Mouse (Mus musculus): Measurements from ENCODE around the gene Prkg1. TPM values are rescaled to one million over a fixed set of nuclear protein-coding genes. Genes with fewer than 3 reads are reported as not detected.
"Not testable (repeated sequence)": the region's sequence is repeated elsewhere in the genome, so short reads cannot be mapped to it uniquely, and the experiment has no call there.

Gene Prkg1
- total and polyA plus RNA-seq, 3 experiments: 1.0 to 29.0 (median 22.9) TPM

DNA sequence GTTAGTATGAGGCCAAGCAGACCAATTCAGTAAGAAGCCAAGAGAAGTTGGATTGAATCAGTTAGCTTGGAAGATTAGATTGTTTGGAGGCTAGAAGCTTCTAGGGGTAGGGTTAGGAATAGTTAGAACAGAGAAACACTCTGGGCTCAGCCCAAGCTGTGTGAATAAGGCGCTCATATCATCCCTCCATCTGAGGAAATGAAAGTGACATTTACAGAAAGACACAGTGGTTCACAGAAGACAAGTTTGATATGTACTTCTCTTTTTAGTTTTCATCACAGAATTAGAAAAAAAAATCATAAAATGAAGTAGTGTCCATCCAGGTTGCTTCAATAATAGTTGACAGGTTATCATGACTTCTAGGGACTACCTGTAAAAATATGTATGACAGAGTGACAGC lies 541.4 kb downstream of the Prkg1 start:
- DNase-seq (ENCODE audit: low spot score): no peak
- Histone ChIP-seq H3K9me3 (replicated peaks) (no peaks in the 10 kb centered on the region), H3K4me1 (ENCODE audit: insufficient read depth, low read depth, low read length) (no peaks in the 10 kb centered on the region), H3K4me3 (ENCODE audit: low read depth, low read length) (no peak overlapping the region), H3K27me3 (ENCODE audit: insufficient read depth, low read length) (peaks cover 6% of the 10 kb centered on the region; the same call in 1 of the 2 replicates), H3K36me3 (replicated peaks) (no peaks in the 10 kb centered on the region)
- ATAC-seq (ENCODE audit: extremely low read depth, insufficient number of reproducible peaks, low FRiP score, poor library complexity, severe bottlenecking): no peak
- TF ChIP-seq GATA1 (IDR thresholded peaks at IDR 0.05; ENCODE audit: borderline replicate concordance, low read length) (no peak), GATA2 (IDR thresholded peaks at IDR 0.05; ENCODE audit: borderline replicate concordance, low read depth, low read length) (no peak), POLR2AphosphoS5 (IDR thresholded peaks at IDR 0.05; ENCODE audit: insufficient replicate concordance, low read depth, low read length) (no peak), CTCF (IDR thresholded peaks at IDR 0.05; ENCODE audit: low read depth, low read length) (no peak), TAL1 (conservative IDR thresholded peaks at IDR 0.05; ENCODE audit: low read depth, low read length) (no peak)

GRCm38 (mm10) chr19:31219261-31219660 lies 545.6 kb downstream of the Prkg1 start:
- ATAC-seq (ENCODE audit: extremely low read depth, insufficient number of reproducible peaks, low FRiP score, poor library complexity, severe bottlenecking); H3K27me3 ChIP-seq (ENCODE audit: insufficient read depth, low read length); DNase-seq (ENCODE audit: low spot score): not testable (repeated sequence)

DNA sequence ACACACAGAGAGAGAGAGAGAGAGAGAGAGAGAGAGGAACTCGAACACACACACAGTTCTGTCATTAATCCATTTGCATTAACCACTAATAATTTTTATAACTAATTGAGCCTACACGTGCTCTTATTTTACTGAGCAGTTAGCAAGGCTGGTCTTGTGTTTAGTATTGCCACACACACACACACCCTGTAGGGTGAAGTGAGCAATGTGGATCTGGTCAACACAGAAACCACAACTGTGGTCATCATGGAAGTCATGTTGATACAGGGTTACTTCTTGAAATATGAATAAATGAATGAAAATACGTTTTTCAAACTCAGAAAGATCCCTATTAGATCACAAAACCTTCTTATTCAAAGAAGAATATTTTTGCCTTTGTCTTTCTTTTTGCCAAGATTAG lies 554.0 kb downstream of the Prkg1 start:
- TF ChIP-seq GATA2 (IDR thresholded peaks at IDR 0.05; ENCODE audit: borderline replicate concordance, low read depth, low read length) (no peak), CTCF (IDR thresholded peaks at IDR 0.05; ENCODE audit: low read depth, low read length) (no peak), TAL1 (conservative IDR thresholded peaks at IDR 0.05; ENCODE audit: low read depth, low read length) (no peak), POLR2AphosphoS5 (IDR thresholded peaks at IDR 0.05; ENCODE audit: insufficient replicate concordance, low read depth, low read length) (no peak), GATA1 (IDR thresholded peaks at IDR 0.05; ENCODE audit: borderline replicate concordance, low read length) (no peak)
- Histone ChIP-seq H3K4me1 (ENCODE audit: insufficient read depth, low read depth, low read length) (no peaks in the 10 kb centered on the region), H3K27me3 (ENCODE audit: insufficient read depth, low read length) (no peaks in the 10 kb centered on the region), H3K36me3 (replicated peaks) (no peaks in the 10 kb centered on the region), H3K4me3 (ENCODE audit: low read depth, low read length) (no peak overlapping the region), H3K9me3 (replicated peaks) (no peaks in the 10 kb centered on the region)
- DNase-seq (ENCODE audit: low spot score): no peak
- no peak for ATAC-seq (ENCODE audit: extremely low read depth, insufficient number of reproducible peaks, low FRiP score, poor library complexity, severe bottlenecking)

More at GRCm38 (mm10) chr19:31219261-31219660, 545.6 kb downstream of the Prkg1 start:
- not testable (repeated sequence) for H3K9me3 ChIP-seq (replicated peaks); H3K4me3 ChIP-seq (ENCODE audit: low read depth, low read length); H3K4me1 ChIP-seq (ENCODE audit: insufficient read depth, low read depth, low read length); H3K36me3 ChIP-seq (replicated peaks)

GRCm38 (mm10) chr19:31210449-31210848 lies 554.4 kb downstream of the Prkg1 start:
- no peak for TF ChIP-seq TAL1 (conservative IDR thresholded peaks at IDR 0.05; ENCODE audit: low read depth, low read length)
- no peak for TF ChIP-seq GATA1 (IDR thresholded peaks at IDR 0.05; ENCODE audit: borderline replicate concordance, low read length)
- TF ChIP-seq GATA2 (IDR thresholded peaks at IDR 0.05; ENCODE audit: borderline replicate concordance, low read depth, low read length): no peak
- no peak for TF ChIP-seq POLR2AphosphoS5 (IDR thresholded peaks at IDR 0.05; ENCODE audit: insufficient replicate concordance, low read depth, low read length)
- TF ChIP-seq CTCF (IDR thresholded peaks at IDR 0.05; ENCODE audit: low read depth, low read length): no peak
- ATAC-seq (ENCODE audit: extremely low read depth, insufficient number of reproducible peaks, low FRiP score, poor library complexity, severe bottlenecking): no peak
- Histone ChIP-seq H3K36me3 (replicated peaks) (no peaks in the 10 kb centered on the region), H3K4me1 (ENCODE audit: insufficient read depth, low read depth, low read length) (no peaks in the 10 kb centered on the region), H3K27me3 (ENCODE audit: insufficient read depth, low read length) (no peaks in the 10 kb centered on the region), H3K4me3 (ENCODE audit: low read depth, low read length) (no peak overlapping the region), H3K9me3 (replicated peaks) (no peaks in the 10 kb centered on the region)
- no peak for DNase-seq (ENCODE audit: low spot score)

GRCm38 (mm10) chr19:31199583-31199982 lies 565.2 kb downstream of the Prkg1 start:
- H3K4me1 ChIP-seq (ENCODE audit: insufficient read depth, low read depth, low read length): no peaks in the 10 kb centered on the region
- H3K9me3 ChIP-seq (replicated peaks): no peaks in the 10 kb centered on the region
- no peaks in the 10 kb centered on the region for H3K36me3 ChIP-seq (replicated peaks)
- DNase-seq (ENCODE audit: low spot score): no peak
- ATAC-seq (ENCODE audit: extremely low read depth, insufficient number of reproducible peaks, low FRiP score, poor library complexity, severe bottlenecking): no peak
- H3K27me3 ChIP-seq (ENCODE audit: insufficient read depth, low read length): peaks cover 3% of the 10 kb centered on the region; the same call in 1 of the 2 replicates
- H3K4me3 ChIP-seq (ENCODE audit: low read depth, low read length): no peak overlapping the region
- TF ChIP-seq GATA2 (IDR thresholded peaks at IDR 0.05; ENCODE audit: borderline replicate concordance, low read depth, low read length) (no peak), POLR2AphosphoS5 (IDR thresholded peaks at IDR 0.05; ENCODE audit: insufficient replicate concordance, low read depth, low read length) (no peak), GATA1 (IDR thresholded peaks at IDR 0.05; ENCODE audit: borderline replicate concordance, low read length) (no peak), CTCF (IDR thresholded peaks at IDR 0.05; ENCODE audit: low read depth, low read length) (no peak), TAL1 (conservative IDR thresholded peaks at IDR 0.05; ENCODE audit: low read depth, low read length) (no peak)

DNA sequence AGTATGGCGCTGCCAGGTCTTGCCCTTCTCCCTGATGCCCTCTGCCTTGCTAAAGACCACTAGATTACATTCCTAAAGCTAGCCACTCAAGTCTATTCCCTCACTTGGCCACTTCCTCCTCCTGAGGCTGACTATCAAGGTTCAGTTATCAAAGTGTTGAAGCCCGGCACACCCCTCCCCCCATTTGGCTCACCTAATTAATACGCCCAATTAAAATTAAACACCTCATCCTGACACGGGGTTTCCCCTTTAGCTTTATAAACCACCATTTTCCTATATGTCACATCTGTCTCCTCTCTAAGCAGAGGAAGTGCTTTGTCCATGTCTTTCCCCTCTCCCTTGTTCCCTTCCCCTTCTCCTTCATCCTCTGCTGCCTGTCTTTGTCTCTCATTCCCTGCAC lies 566.4 kb downstream of the Prkg1 start:
- Histone ChIP-seq H3K4me1 (ENCODE audit: insufficient read depth, low read depth, low read length) (no peaks in the 10 kb centered on the region), H3K27me3 (ENCODE audit: insufficient read depth, low read length) (peaks cover 3% of the 10 kb centered on the region; the same call in 1 of the 2 replicates), H3K9me3 (replicated peaks) (no peaks in the 10 kb centered on the region), H3K4me3 (ENCODE audit: low read depth, low read length) (no peak overlapping the region), H3K36me3 (replicated peaks) (no peaks in the 10 kb centered on the region)
- no peak for DNase-seq (ENCODE audit: low spot score)
- TF ChIP-seq GATA2 (IDR thresholded peaks at IDR 0.05; ENCODE audit: borderline replicate concordance, low read depth, low read length): no peak
- TF ChIP-seq GATA1 (IDR thresholded peaks at IDR 0.05; ENCODE audit: borderline replicate concordance, low read length): no peak
- no peak for TF ChIP-seq POLR2AphosphoS5 (IDR thresholded peaks at IDR 0.05; ENCODE audit: insufficient replicate concordance, low read depth, low read length)
- no peak for TF ChIP-seq CTCF (IDR thresholded peaks at IDR 0.05; ENCODE audit: low read depth, low read length)
- no peak for TF ChIP-seq TAL1 (conservative IDR thresholded peaks at IDR 0.05; ENCODE audit: low read depth, low read length)
- ATAC-seq (ENCODE audit: extremely low read depth, insufficient number of reproducible peaks, low FRiP score, poor library complexity, severe bottlenecking): no peak

DNA sequence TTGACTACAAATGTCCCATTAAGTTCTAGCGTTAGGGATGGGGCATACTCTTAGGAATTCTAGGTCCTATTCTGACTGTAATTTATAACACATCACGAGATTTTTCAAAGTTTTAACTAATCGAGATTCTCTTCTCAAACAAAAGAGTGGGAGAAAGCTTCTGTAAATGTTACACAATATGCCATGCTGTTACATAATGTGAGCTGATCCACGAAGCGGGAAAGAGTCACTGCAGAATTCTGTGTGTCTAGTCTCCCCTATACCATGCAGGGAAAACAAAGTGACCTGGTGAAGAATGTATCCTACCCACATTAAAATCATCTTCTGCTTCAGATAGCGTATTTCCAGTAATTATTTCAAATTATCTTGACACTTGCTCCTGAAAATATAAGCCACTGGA lies 567.8 kb downstream of the Prkg1 start:
- TF ChIP-seq GATA2 (IDR thresholded peaks at IDR 0.05; ENCODE audit: borderline replicate concordance, low read depth, low read length): no peak
- TF ChIP-seq GATA1 (IDR thresholded peaks at IDR 0.05; ENCODE audit: borderline replicate concordance, low read length): no peak
- no peak for TF ChIP-seq POLR2AphosphoS5 (IDR thresholded peaks at IDR 0.05; ENCODE audit: insufficient replicate concordance, low read depth, low read length)
- no peak for TF ChIP-seq CTCF (IDR thresholded peaks at IDR 0.05; ENCODE audit: low read depth, low read length)
- TF ChIP-seq TAL1 (conservative IDR thresholded peaks at IDR 0.05; ENCODE audit: low read depth, low read length): no peak
- no peak for DNase-seq (ENCODE audit: low spot score)
- no peak for ATAC-seq (ENCODE audit: extremely low read depth, insufficient number of reproducible peaks, low FRiP score, poor library complexity, severe bottlenecking)
- H3K9me3 ChIP-seq (replicated peaks): no peaks in the 10 kb centered on the region
- H3K4me1 ChIP-seq (ENCODE audit: insufficient read depth, low read depth, low read length): no peaks in the 10 kb centered on the region
- H3K4me3 ChIP-seq (ENCODE audit: low read depth, low read length): no peak overlapping the region
- H3K27me3 ChIP-seq (ENCODE audit: insufficient read depth, low read length): peaks cover 3% of the 10 kb centered on the region; the same call in 1 of the 2 replicates
- no peaks in the 10 kb centered on the region for H3K36me3 ChIP-seq (replicated peaks)
